Mouse (Mus musculus) CD4-positive, CD25-positive, alpha-beta regulatory T cell (primary cell): ENCODE measurements around the gene Sumo3. TPM values are rescaled to one million over a fixed set of nuclear protein-coding genes. Genes with fewer than 3 reads are reported as not detected.

ENCODE experiments used
- polyA plus RNA-seq: library from polyadenylated mRNA; unstranded; fragments of 100-300 nt; shearing (Covaris generic); gene quantifications from one replicate; pipeline ENCODE4 v1.2.1, GENCODE M21; 2017

The Sumo3 gene
- polyA plus RNA-seq = 109 TPM

DNA sequence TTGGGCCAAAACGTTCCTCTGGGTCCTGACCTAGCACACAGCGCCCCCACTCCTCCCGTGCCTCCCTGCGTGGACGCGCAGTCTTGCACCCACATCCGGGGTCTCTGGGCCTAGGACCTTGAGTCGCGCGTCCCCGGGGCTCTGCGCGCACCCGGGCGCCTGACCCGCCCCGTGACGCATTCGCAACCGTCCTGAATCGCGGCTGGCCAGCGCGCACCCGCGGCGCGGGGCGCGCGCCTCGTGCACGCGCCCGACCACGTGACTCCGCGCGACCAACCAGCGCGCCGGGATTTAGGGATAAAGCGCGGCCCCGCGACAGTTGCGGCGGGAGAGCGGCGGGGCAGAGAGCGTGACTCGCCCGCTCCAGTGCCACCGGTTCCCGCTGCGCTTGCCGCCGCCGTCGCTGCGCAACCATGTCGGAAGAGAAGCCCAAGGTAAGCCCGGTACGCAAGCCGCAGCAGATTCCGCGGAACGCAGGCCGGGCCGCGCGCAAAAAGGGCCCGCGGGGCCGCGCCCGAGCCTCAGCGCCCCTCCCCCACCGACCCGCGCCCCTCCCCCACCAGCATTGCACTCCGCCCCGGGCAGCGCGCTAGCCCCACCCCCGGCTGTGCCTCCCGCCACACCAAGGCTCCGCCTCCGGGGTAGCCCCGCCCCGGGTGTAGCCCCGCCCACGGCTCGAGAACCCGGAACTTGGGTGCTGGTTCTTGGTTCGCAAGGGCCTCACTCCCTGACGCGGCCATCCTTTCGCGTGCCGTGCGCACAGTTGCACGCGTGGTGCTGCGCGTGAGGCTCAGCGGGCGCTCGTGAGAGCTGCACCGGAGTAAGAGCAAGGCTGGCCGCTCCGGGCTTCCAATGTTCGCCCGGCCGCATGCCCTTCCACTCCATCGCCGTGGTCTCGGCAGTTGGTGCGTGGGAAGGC lies at the start of gene Sumo3, which contains the start of gene Gm49325:
TSS of gene Sumo3 (plus strand) at position 190 of the 919 bp plus-strand sequence.
TSS of gene Gm49325 (plus strand) at position 290 of the 919 bp plus-strand sequence.

DNA sequence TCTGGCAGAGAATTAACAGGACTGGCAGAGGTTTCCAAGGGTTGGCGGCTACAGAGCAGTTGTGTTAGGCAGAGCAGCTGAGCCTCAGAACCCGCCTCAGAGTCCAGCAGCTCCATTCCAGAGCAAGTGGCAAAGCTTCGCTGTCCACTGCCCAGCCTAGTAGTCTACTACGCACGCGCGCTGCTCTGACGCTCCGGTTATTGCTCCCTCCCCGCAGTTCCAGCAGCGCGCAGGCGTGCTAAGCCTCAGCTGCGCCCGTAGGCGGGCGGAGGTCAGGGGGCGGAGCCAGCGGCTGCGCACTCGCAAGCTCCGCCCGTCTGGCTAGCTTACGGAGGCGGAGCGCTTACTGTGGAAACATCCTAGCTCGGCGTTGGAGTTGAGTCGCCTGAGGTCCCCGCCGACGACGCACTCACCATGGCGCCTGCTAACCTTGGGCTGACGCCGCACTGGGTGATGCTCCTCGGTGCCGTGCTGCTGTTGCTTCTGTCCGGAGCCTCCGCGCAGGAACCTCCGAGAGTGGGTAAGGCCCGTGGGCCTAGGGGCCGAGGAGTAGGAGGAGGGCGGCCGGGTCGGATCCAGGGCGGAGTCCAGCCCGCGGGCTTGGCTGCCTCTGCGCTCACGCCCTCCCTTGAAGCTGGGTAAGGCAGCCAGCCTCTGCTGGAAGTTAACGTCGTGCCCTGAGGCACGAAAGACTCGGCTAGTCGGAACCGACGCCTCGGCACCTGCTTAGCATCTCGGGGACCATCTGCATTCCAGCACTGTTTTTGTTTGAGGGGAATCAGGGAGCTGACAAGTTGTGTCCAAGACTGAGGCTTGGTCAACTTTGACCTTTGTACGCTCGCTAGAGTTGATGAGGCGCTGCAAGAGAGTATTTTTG lies 24.3 kb upstream of the Sumo3 start, which contains the start of gene Pttg1ip:
TSS of gene Pttg1ip (plus strand) at position 313 of the 877 bp plus-strand sequence.

DNA sequence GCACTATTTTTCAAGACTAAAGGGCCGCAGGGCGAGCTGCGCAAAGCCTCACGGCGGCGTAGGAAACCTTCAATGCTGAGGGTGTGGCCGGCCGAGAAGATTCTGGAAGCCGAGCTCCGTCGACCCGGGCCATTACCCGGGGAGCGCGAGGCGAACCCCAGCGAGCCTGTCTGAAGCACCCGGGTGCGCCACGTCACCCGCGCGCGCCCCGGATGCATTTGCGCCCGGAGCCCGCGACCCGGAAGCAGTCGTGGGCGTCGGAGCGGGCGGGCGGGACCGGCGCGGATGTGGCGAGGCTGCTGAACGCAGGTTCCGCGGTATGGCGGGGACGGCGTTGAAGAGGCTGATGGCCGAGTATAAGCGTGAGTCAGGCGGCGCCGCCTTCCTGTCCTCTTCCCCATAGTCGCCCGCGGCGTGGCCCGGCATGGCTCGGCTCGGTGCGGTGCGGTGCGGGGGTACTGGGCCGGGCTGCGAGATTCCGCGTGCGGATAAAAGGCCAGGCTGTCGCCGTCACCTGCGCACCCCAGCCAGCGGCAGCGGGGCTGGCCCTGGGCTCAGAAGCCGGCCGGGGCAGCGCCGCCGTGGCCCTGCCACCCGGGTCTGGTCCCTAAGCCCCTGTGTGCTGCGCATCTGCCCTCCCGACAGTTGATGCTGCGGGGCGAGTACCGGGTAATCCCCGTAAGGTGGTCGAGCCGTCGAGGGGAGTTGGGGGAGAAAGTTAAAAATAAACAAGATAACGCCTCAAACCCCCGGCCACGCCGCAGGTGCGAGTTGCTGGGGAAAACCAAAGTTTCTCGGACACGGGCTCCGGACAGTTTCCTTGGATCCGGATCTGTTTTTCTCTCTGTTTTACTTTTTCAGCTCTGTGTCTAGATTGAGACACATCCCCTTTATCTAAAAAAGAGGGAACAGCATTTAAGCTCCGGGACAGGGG lies 16.4 kb downstream of the Sumo3 start, which contains the start of gene Ube2g2:
TSS of gene Ube2g2 (plus strand) at position 221 of the 934 bp plus-strand sequence.

Other genes with a start within 250 kb of the Sumo3 start
- gene Adarb1, start 187.8 kb upstream of the Sumo3 start, polyA plus RNA-seq = 2.2 TPM
- 44.5 TPM for gene Fam207a, start 90.3 kb upstream of the Sumo3 start, polyA plus RNA-seq
- 545 TPM for gene Itgb2, start 75.8 kb upstream of the Sumo3 start, polyA plus RNA-seq
- gene Pttg1ip, start 24.4 kb upstream of the Sumo3 start, polyA plus RNA-seq = 101 TPM
- gene Gm49325, start 100 bp downstream of the Sumo3 start, polyA plus RNA-seq = not detected
- 48.5 TPM for gene Ube2g2, start 16.2 kb downstream of the Sumo3 start, polyA plus RNA-seq
- gene Tspear, start 80.5 kb downstream of the Sumo3 start, polyA plus RNA-seq = 0.26 TPM
- gene Gm19402, start 84.7 kb downstream of the Sumo3 start, polyA plus RNA-seq = not detected
- gene Gm9508, start 91.1 kb downstream of the Sumo3 start, polyA plus RNA-seq = not detected
- not detected for gene Gm10272, start 100.5 kb downstream of the Sumo3 start, polyA plus RNA-seq
- not detected for gene Gm10024, start 105.4 kb downstream of the Sumo3 start, polyA plus RNA-seq
- gene Gm10142, start 109.7 kb downstream of the Sumo3 start, polyA plus RNA-seq = not detected
- gene Krtap12-1, start 114.5 kb downstream of the Sumo3 start, polyA plus RNA-seq = not detected
- gene Gm10100, start 120.4 kb downstream of the Sumo3 start, polyA plus RNA-seq = not detected
- not detected for gene Gm18596, start 136.5 kb downstream of the Sumo3 start, polyA plus RNA-seq
- gene Gm9736, start 145.3 kb downstream of the Sumo3 start, polyA plus RNA-seq = not detected
- gene Gm3233, start 153.6 kb downstream of the Sumo3 start, polyA plus RNA-seq = not detected
- not detected for gene Gm3238, start 165.2 kb downstream of the Sumo3 start, polyA plus RNA-seq
- gene Gm7138, start 170.8 kb downstream of the Sumo3 start, polyA plus RNA-seq = not detected
- gene Gm3250, start 176.4 kb downstream of the Sumo3 start, polyA plus RNA-seq = not detected
- not detected for gene Gm7137, start 182.1 kb downstream of the Sumo3 start, polyA plus RNA-seq
- not detected for gene Gm9639, start 189.0 kb downstream of the Sumo3 start, polyA plus RNA-seq
- not detected for gene Gm19668, start 193.0 kb downstream of the Sumo3 start, polyA plus RNA-seq
- gene Gm9507, start 205.7 kb downstream of the Sumo3 start, polyA plus RNA-seq = not detected
- gene Gm2696, start 208.6 kb downstream of the Sumo3 start, polyA plus RNA-seq = not detected
- not detected for gene Krtap10-4, start 221.0 kb downstream of the Sumo3 start, polyA plus RNA-seq
- gene Krtap10-10, start 229.8 kb downstream of the Sumo3 start, polyA plus RNA-seq = not detected
- not detected for gene Gm36176, start 240.7 kb downstream of the Sumo3 start, polyA plus RNA-seq
- gene Gm10318, start 246.8 kb downstream of the Sumo3 start, polyA plus RNA-seq = not detected